Mouse (Mus musculus) ES-CJ7 (cell line): ENCODE measurements at regions not wholly inside any gene's neighbourhood (a gene's known extent, or its start where the extent isn't known, plus 50 kb on each side); places are given as distances from the start of the nearest gene placed in this dataset.
A peak's percentile ranks its signal among the peaks of the same experiment; 100 is the strongest.
"Not testable (repeated sequence)": the region's sequence is repeated elsewhere in the genome, so short reads cannot be mapped to it uniquely, and the experiment has no call there.

Experiments used
- DNase-seq: peaks from one replicate; pipeline ENCODE4 v3.0.0; 2011; ENCODE audit warnings: low read depth, low spot score

GRCm38 (mm10) chr8:26748161-26748971 is 228.8 kb upstream of the Zfp703 start:
- no peak for DNase-seq

GRCm38 (mm10) chr8:26748972-26749291 is 228.2 kb upstream of the Zfp703 start:
- no peak for DNase-seq

GRCm38 (mm10) chr8:26750120-26750519 is 227.0 kb upstream of the Zfp703 start:
- DNase-seq = no peak

GRCm38 (mm10) chr8:26751651-26752050 is 225.5 kb upstream of the Zfp703 start:
- no peak for DNase-seq

- no peak for DNase-seq
Measured at GRCm38 (mm10) chr8:26756452-26756851, 220.7 kb upstream of the Zfp703 start.

GRCm38 (mm10) chr8:26760726-26761125 is 216.4 kb upstream of the Zfp703 start:
- DNase-seq = peak; percentile 66

GRCm38 (mm10) chr8:26762942-26763778 is 214.0 kb upstream of the Zfp703 start:
- no peak for DNase-seq

- no peak for DNase-seq
Measured at GRCm38 (mm10) chr8:26768474-26769229, 208.5 kb upstream of the Zfp703 start.

- no peak for DNase-seq
Measured at GRCm38 (mm10) chr8:26770424-26770886, 206.7 kb upstream of the Zfp703 start.

- DNase-seq = no peak
Measured at GRCm38 (mm10) chr8:26778917-26779537, 198.1 kb upstream of the Zfp703 start.

- peak; percentile 15 for DNase-seq
Measured at GRCm38 (mm10) chr8:26780515-26780914, 196.6 kb upstream of the Zfp703 start.

- DNase-seq = not testable (repeated sequence)
Measured at GRCm38 (mm10) chr8:26782936-26783335, 194.2 kb upstream of the Zfp703 start.

GRCm38 (mm10) chr8:26784381-26784780 is 192.7 kb upstream of the Zfp703 start:
- DNase-seq = no peak

- no peak for DNase-seq
Measured at GRCm38 (mm10) chr8:26791795-26792194, 185.3 kb upstream of the Zfp703 start.

GRCm38 (mm10) chr8:26793606-26794292 is 183.4 kb upstream of the Zfp703 start:
- DNase-seq = no peak

GRCm38 (mm10) chr8:26794411-26794810 is 182.7 kb upstream of the Zfp703 start:
- no peak for DNase-seq

GRCm38 (mm10) chr8:26795616-26796015 is 181.5 kb upstream of the Zfp703 start:
- no peak for DNase-seq

- no peak for DNase-seq
Measured at GRCm38 (mm10) chr8:26799814-26800213, 177.3 kb upstream of the Zfp703 start.

GRCm38 (mm10) chr8:26804089-26804488 is 173.0 kb upstream of the Zfp703 start:
- DNase-seq = no peak

GRCm38 (mm10) chr8:26804901-26805341 is 172.2 kb upstream of the Zfp703 start:
- no peak for DNase-seq

GRCm38 (mm10) chr8:26805371-26805821 is 171.7 kb upstream of the Zfp703 start:
- no peak for DNase-seq
